Mouse (Mus musculus) thymus, adult 18-20 months (tissue): Measurements from ENCODE around the gene Gm4131.

Experiments used
- DNase-seq, 2 experiments: peaks; one replicate each; pipeline ENCODE4 v3.0.0; 2022; ENCODE audit warnings: mixed read lengths in 2 of 2

Gene Gm4131

DNA sequence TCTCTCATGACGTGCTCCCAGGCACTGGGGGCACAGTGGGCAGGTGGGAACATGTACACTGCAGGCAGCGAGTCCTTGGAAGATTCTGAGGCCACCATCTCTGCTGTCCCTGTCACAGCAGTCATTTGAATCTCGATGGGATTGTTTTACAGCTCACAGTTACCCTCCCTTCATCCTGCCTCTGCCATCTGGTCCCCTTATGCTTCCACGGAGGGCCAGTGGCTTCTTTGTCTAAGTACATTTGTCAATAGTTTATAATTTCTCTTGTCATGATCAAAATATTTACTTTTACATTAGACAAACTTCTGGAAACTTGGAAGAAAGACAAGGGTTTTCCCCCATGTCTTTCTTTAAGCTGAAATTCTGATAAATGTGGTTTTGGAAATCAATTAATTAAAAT lies 20.0 kb downstream of the Gm4131 start:
- no peak for DNase-seq

GRCm38 (mm10) chr14:62546296-62546695 lies 20.4 kb downstream of the Gm4131 start:
- no peak for DNase-seq

GRCm38 (mm10) chr14:62541751-62542150 lies 25.0 kb downstream of the Gm4131 start:
- DNase-seq = no peak

DNA sequence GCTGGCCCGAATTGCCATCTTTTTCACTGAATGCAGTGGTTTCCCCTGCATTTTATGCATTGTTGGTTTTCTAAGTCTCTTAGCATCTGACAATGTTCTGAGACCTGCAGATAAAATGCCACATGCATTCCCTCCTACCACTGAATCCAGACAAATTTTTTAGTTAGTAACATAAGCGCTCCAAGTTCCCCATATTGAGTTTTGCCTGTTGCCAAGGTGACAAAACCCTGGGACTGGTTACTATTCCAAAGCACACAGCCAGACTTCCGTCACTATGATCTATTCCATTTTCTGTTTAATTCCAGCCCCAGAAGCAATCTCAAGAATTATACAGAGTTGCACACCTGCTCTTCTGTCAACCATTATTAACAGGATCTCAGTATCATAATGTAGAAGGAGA lies 26.9 kb downstream of the Gm4131 start:
- no peak for DNase-seq

GRCm38 (mm10) chr14:62536988-62537387 lies 29.7 kb downstream of the Gm4131 start:
- DNase-seq = no peak

- DNase-seq = no peak
These were observed 30.6 kb downstream of the Gm4131 start for GRCm38 (mm10) chr14:62536127-62536526.

- DNase-seq = no peak
These were observed 35.8 kb downstream of the Gm4131 start for GRCm38 (mm10) chr14:62530951-62531350.

- no peak for DNase-seq
These were observed 53.9 kb downstream of the Gm4131 start for GRCm38 (mm10) chr14:62512845-62513244.

DNA sequence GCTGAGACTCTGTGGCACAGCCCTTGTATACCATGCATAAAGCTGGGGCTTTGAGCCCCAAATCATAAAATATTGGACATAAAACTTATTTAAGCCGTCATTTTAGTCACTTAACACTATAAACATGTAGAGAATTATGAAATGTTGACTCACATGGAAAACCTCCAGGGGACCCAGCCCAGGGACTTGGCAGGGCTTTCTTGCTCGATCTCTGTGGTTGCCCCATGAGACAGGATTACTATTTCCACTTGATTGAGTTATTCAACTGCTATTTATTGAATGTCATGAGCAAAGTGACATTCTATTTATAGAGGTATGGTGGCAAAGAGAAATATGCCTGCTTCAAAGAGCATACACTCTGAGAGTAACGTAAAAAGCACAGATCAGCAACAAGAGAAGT lies 57.4 kb downstream of the Gm4131 start:
- DNase-seq = no peak

- DNase-seq = no peak
These were observed 60.5 kb downstream of the Gm4131 start for GRCm38 (mm10) chr14:62506261-62506660.

DNA sequence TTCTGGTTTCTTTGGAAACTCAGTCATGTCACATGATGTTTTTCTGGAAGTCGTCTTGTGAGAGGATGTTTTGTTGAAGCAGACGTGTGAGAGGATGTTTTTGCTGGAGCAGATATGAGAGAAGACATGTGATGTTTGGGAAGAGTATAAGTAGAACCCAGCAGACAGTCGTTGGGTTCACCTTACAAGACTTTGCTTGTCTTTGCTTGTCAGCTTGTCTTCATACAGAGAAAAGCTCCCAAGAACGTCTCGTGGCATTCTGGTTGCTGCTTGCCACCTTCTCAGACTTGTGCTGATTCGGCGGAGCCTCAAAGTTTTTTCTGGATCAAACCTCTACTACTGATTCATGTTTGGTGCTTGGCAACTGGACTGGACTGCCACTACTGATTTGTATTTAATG lies 69.3 kb downstream of the Gm4131 start:
- no peak for DNase-seq

DNA sequence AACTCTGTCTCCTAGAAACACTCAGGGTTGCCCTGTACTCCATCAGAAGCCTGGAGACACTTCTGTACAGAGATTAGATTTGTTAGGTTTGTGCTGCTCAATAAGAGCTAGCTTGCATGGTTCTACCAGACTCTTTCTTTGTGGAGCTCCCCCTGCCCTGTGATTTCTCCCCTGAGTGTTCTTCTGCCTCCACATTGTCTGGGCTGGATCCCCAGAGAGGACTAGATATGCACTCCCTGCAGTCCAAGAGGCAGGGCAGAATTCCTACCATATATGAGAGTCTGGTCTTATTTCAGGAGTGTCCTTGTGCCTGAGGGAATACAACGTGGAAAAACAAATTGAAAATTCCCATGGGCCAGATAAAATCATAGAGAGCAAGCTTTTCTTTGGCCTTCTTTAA lies 70.2 kb downstream of the Gm4131 start:
- no peak for DNase-seq

- DNase-seq = no peak
These were observed 73.3 kb downstream of the Gm4131 start for GRCm38 (mm10) chr14:62493456-62493855.

- peak; percentile 3 to 7 for DNase-seq
These were observed 74.4 kb downstream of the Gm4131 start for GRCm38 (mm10) chr14:62492196-62492850.

DNA sequence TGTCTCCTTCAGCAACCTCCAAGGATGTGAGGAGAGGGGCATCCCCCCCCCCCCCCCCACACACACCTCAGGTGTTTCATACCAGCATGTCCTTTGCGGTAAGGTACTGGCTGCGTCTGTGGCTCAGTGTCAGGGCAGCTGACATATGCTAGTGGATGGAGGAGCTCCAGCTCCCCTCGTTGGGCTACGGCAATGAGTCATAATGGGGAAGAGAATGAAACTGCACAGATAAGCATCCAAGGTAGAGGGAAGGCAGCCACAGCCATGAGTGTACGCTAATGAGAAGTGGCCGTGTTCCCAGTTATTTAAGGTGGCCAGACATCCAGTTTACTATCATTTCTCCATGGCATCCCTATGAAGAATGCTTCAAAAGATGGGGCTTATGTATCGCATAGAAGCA lies 78.5 kb downstream of the Gm4131 start:
- no peak for DNase-seq

DNA sequence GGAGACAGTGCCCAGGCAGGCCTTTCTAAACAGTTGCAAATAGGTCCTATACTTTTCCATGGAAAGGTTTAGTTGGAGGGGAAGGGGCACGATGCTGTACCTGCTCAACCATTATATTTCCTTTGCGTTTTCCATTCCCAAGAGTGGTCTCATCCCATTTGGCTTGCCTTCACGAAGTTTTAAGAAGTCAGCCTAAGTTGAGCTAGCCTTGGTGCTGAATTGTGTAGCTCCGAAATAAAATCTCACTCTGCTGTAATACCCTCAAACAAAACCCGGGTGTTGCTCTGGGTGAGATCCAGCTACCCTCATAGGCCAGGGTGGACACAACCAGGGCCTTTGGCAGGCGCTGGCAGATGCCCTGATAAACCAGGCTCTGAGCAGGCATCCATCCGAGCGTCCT lies 85.3 kb downstream of the Gm4131 start:
- DNase-seq = no peak

DNA sequence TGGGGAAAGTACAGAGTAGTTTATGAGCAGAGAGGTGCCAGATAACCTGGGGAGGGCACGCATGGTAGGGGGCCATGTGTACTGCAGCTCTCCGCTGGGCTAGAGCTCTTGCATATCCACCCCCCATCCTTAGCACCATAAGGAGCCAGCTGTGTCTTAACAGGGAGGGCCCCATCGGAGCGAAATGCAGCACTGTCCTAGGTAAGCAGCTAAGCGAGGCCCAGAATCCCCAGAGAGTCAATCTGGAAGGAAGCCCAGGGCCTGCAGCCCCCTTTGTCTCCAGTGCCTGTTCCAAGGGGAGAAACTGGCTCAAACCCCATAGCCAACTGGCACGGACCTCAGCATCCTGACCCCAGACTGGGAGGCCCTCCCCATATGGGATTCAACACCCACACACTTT lies 87.3 kb downstream of the Gm4131 start:
- no peak for DNase-seq

DNA sequence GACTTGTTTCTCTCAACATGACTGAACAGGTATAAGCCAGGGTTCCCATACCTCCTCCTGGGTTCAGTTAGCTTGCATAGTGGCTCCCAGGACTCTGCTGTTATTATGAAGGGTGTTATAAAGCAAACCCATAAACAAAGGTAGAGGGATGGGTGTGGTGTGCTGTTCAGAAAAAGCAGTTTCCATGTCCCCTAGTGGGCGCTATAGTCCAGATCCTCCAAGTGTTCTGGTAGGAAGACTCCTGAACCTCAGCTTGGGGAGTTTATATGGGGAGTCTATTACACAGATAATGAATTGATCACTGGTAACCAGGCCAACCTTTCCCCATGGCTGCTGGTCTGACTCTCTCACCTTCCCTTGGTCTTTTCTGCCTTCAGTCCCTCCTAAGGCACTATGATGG lies 92.2 kb downstream of the Gm4131 start:
- no peak for DNase-seq

GRCm38 (mm10) chr14:62472061-62472460 lies 94.7 kb downstream of the Gm4131 start:
- DNase-seq = no peak

DNA sequence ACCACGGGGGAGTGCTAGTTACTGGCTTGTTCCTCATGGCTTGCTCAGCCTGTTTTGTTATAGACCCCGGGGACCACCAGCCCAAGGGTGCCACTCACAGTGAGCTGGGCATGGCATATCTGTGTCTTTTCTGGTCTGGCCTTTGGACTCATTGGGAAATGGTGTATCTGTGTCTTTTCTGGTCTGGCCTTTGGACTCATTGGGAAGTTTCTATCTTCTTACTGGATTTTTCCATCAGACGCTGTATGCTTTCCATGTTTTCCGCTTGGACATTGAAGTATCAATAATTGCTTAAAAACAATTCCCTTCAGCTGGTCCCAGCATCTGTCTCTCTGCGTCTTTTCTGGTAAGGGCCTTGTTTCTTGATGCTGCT lies 98.0 kb downstream of the Gm4131 start:
- DNase-seq = no peak

- DNase-seq = no peak
These were observed 98.5 kb downstream of the Gm4131 start for GRCm38 (mm10) chr14:62468119-62468752.

DNA sequence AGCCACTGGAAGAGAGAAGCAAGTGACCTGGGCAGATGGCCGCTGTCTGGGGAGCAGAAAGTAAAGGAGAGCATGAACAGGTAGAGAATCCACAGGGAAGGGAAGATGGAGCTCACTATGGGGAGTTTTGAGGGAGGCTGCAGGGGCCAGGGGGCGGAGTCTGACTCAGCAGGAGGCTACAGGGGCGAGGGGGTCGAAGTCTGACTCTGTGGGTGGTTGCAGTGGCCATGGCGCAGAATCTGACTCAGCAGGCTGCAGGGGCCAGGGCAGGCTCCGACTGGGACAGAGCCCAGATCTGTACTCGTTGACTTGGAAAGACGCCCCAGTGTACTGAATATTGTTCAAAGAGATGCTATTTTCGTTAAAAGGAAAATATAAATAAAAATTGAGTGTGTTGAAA lies 101.8 kb downstream of the Gm4131 start:
- DNase-seq = no peak

- DNase-seq = no peak
These were observed 107.2 kb downstream of the Gm4131 start for GRCm38 (mm10) chr14:62459541-62459940.

GRCm38 (mm10) chr14:62457420-62458181 lies 109.1 kb downstream of the Gm4131 start:
- peak; percentile 63 to 65 for DNase-seq
